Mouse (Mus musculus) stomach, embryonic 14.5 days (tissue): ENCODE results near the gene Auh. TPM values are rescaled to one million over a fixed set of nuclear protein-coding genes. Genes with fewer than 3 reads are reported as not detected.
A peak's percentile ranks its signal among the peaks of the same experiment; 100 is the strongest.

Experiments
- ATAC-seq: fragments of 200-750 bp; cut with Nextera tagmentation; 2 replicates; pipeline ENCODE4 v1.8.0; 2017; ENCODE audit warnings: low read depth, moderate TSS enrichment; ENCODE audit not compliant: insufficient number of reproducible peaks, insufficient read depth, low FRiP score
- H3K27ac ChIP-seq: fragments of 300-500 bp; sonication (generic); 2 replicates; pipeline ENCODE4 v1.5.1; 2014; ENCODE audit warnings: mild to moderate bottlenecking, low read length, moderate library complexity, mixed read lengths
- H3K27me3 ChIP-seq: fragments of 300-500 bp; sonication (generic); 2 replicates; pipeline ENCODE4 v1.6.1; 2014; ENCODE audit warnings: low read length, control low read depth, mixed read lengths; ENCODE audit not compliant: control insufficient read depth, insufficient read depth
- H3K36me3 ChIP-seq: fragments of 300-500 bp; sonication (generic); 2 replicates; pipeline ENCODE4 v1.6.1; 2014; ENCODE audit warnings: mild to moderate bottlenecking, control low read depth, low read length, moderate library complexity, mixed read lengths; ENCODE audit not compliant: control insufficient read depth, insufficient read depth
- H3K4me1 ChIP-seq: fragments of 300-500 bp; sonication (generic); 2 replicates; pipeline ENCODE4 v1.6.1; 2014; ENCODE audit warnings: low read length, control low read depth, mixed read lengths; ENCODE audit not compliant: control insufficient read depth, insufficient read depth
- H3K4me2 ChIP-seq: fragments of 300-500 bp; sonication (generic); replicated peaks from 2 replicates; pipeline ENCODE4 v1.6.1; 2014; ENCODE audit warnings: low read depth, low read length, control low read depth
- H3K4me3 ChIP-seq: fragments of 300-500 bp; sonication (generic); 2 replicates; pipeline ENCODE4 v1.5.1; 2014; ENCODE audit warnings: low read depth, low read length, control low read depth
- H3K9ac ChIP-seq: fragments of 300-500 bp; sonication (generic); replicated peaks from 2 replicates; pipeline ENCODE4 v1.6.1; 2014; ENCODE audit warnings: low read depth, mild to moderate bottlenecking, control low read depth, low read length, moderate library complexity, mixed read lengths
- H3K9me3 ChIP-seq: fragments of 300-500 bp; sonication (generic); 2 replicates; pipeline ENCODE4 v1.6.1; 2016; ENCODE audit warnings: low read depth, low read length, control low read depth; ENCODE audit not compliant: control insufficient read depth
- WGBS: fragments of 180-500 bp; shearing (Covaris S2); extraction: QIAGEN DNeasy Blood & Tissue Kit; methylation state at CpG from one replicate; pipeline ENCODE4 v1.1.7; 2014; 5-methylcytosine and 5-hydroxymethylcytosine counted together
- polyA plus RNA-seq: library from polyadenylated mRNA; unstranded; fragments of >200 nt; fragmentation: Nextera tagmentation; extraction: Ambion mirVana; gene quantifications from 2 replicates; pipeline ENCODE4 v1.2.1, GENCODE M21; 2014

Gene Auh
- polyA plus RNA-seq, 1 experiment from 2014 or later, result 30.5 TPM

- Histone ChIP-seq H3K9me3 (no peaks in the 10 kb centered on the region), H3K4me2 (no peak overlapping the region), H3K4me3 (no peak overlapping the region), H3K27ac (no peak overlapping the region), H3K27me3 (no peaks in the 10 kb centered on the region), H3K4me1 (peaks cover 7% of the 10 kb centered on the region; the same call in 1 of the 2 replicates), H3K36me3 (no peaks in the 10 kb centered on the region; the same call in 1 of the 2 replicates), H3K9ac (no peak overlapping the region)
- no peak for ATAC-seq
- 84% methylated on average over 8 of the region's 8 CpGs for WGBS
Observed at GRCm38 (mm10) chr13:52902517-52902916, 27.0 kb downstream of the Auh start.

GRCm38 (mm10) chr13:52899664-52900063 lies 29.8 kb downstream of the Auh start:
- Histone ChIP-seq H3K4me1 (peaks cover 7% of the 10 kb centered on the region; the same call in 1 of the 2 replicates), H3K27me3 (no peaks in the 10 kb centered on the region), H3K27ac (no peak overlapping the region), H3K36me3 (no peaks in the 10 kb centered on the region; the same call in 1 of the 2 replicates), H3K9ac (no peak overlapping the region), H3K4me2 (no peak overlapping the region), H3K4me3 (no peak overlapping the region), H3K9me3 (no peaks in the 10 kb centered on the region)
- 0 out of 2 replicates have a peak, but pooled peaks have one; percentile 33 for ATAC-seq
- WGBS, result 90% methylated on average over 5 of the region's 5 CpGs

- Histone ChIP-seq H3K36me3 (no peaks in the 10 kb centered on the region; the same call in 1 of the 2 replicates), H3K27ac (no peak overlapping the region), H3K27me3 (no peaks in the 10 kb centered on the region), H3K4me2 (no peak overlapping the region), H3K9me3 (no peaks in the 10 kb centered on the region), H3K4me1 (no peaks in the 10 kb centered on the region; the same call in 1 of the 2 replicates), H3K4me3 (no peak overlapping the region), H3K9ac (no peak overlapping the region)
- no peak for ATAC-seq
- 82% methylated on average over 6 of the region's 6 CpGs for WGBS
Observed at GRCm38 (mm10) chr13:52897806-52898205, 31.7 kb downstream of the Auh start.

GRCm38 (mm10) chr13:52892791-52893190 lies 36.7 kb downstream of the Auh start:
- whole genome bisulfite sequencing, result 79% methylated on average over 1 of the region's 1 CpGs
- Histone ChIP-seq H3K9me3 (no peaks in the 10 kb centered on the region), H3K4me1 (no peaks in the 10 kb centered on the region)

GRCm38 (mm10) chr13:52892065-52892503 lies 37.4 kb downstream of the Auh start:
- Histone ChIP-seq H3K27ac (peak overlapping the region; percentile 7; the same call in 1 of the 2 replicates), H3K4me3 (no peak overlapping the region), H3K4me2 (no peak overlapping the region), H3K27me3 (no peaks in the 10 kb centered on the region), H3K4me1 (no peaks in the 10 kb centered on the region), H3K9ac (no peak overlapping the region), H3K36me3 (no peaks in the 10 kb centered on the region; the same call in 1 of the 2 replicates), H3K9me3 (no peaks in the 10 kb centered on the region)
- WGBS, result 74% methylated on average over 10 of the region's 10 CpGs
- no peak for ATAC-seq

More at GRCm38 (mm10) chr13:52892791-52893190, 36.7 kb downstream of the Auh start:
- no peak for ATAC-seq
- Histone ChIP-seq H3K4me3 (no peak overlapping the region), H3K36me3 (no peaks in the 10 kb centered on the region; the same call in 1 of the 2 replicates), H3K4me2 (no peak overlapping the region), H3K9ac (no peak overlapping the region), H3K27ac (no peak overlapping the region), H3K27me3 (no peaks in the 10 kb centered on the region)

GRCm38 (mm10) chr13:52890313-52890712 lies 39.2 kb downstream of the Auh start:
- no peak overlapping the region for H3K9ac ChIP-seq
- no peaks in the 10 kb centered on the region for H3K27me3 ChIP-seq
- no peak overlapping the region for H3K4me2 ChIP-seq
- no peaks in the 10 kb centered on the region for H3K9me3 ChIP-seq
- no peak overlapping the region for H3K4me3 ChIP-seq
- no peak for ATAC-seq
- 82% methylated on average over 9 of the region's 9 CpGs for WGBS
- H3K27ac ChIP-seq, result no peak overlapping the region
- no peaks in the 10 kb centered on the region for H3K4me1 ChIP-seq
- H3K36me3 ChIP-seq, result no peaks in the 10 kb centered on the region

GRCm38 (mm10) chr13:52886779-52887178 lies 42.7 kb downstream of the Auh start:
- H3K36me3 ChIP-seq, result no peaks in the 10 kb centered on the region
- H3K27me3 ChIP-seq, result no peaks in the 10 kb centered on the region
- no peak for ATAC-seq
- H3K27ac ChIP-seq, result no peak overlapping the region
- H3K9ac ChIP-seq, result no peak overlapping the region
- 0 out of 2 replicates have a peak, but pooled peaks cover 2% of the 10 kb centered on the region for H3K4me1 ChIP-seq
- no peaks in the 10 kb centered on the region for H3K9me3 ChIP-seq
- no peak overlapping the region for H3K4me3 ChIP-seq
- 86% methylated on average over 7 of the region's 7 CpGs for WGBS
- H3K4me2 ChIP-seq, result no peak overlapping the region

GRCm38 (mm10) chr13:52883960-52884326 lies 45.5 kb downstream of the Auh start:
- no peaks in the 10 kb centered on the region for H3K9me3 ChIP-seq
- H3K4me1 ChIP-seq, result 0 out of 2 replicates have a peak, but pooled peaks cover 5% of the 10 kb centered on the region
- H3K4me2 ChIP-seq, result no peak overlapping the region
- H3K9ac ChIP-seq, result no peak overlapping the region
- no peak overlapping the region for H3K27ac ChIP-seq
- H3K27me3 ChIP-seq, result no peaks in the 10 kb centered on the region
- 69% methylated on average over 4 of the region's 4 CpGs for WGBS
- H3K4me3 ChIP-seq, result no peak overlapping the region
- no peak for ATAC-seq
- H3K36me3 ChIP-seq, result no peaks in the 10 kb centered on the region
